Mouse (Mus musculus) activated CD4-positive, CD25-positive, alpha-beta regulatory T cell, adult 4 months (primary cell): Measurements from ENCODE around the gene 1700020N01Rik. TPM values are rescaled to one million over a fixed set of nuclear protein-coding genes. Genes with fewer than 3 reads are reported as not detected.

ENCODE experiments used
- ATAC-seq: one replicate; pipeline ENCODE4 v1.8.0; 2017
- polyA plus RNA-seq, 2 experiments: library from polyadenylated mRNA; unstranded; fragments of 100-300 nt; shearing (Covaris generic); gene quantifications; one replicate each; pipeline ENCODE4 v1.2.1; 2017

The 1700020N01Rik gene
- polyA plus RNA-seq, 2 experiments from 2014 or later: not detected

DNA sequence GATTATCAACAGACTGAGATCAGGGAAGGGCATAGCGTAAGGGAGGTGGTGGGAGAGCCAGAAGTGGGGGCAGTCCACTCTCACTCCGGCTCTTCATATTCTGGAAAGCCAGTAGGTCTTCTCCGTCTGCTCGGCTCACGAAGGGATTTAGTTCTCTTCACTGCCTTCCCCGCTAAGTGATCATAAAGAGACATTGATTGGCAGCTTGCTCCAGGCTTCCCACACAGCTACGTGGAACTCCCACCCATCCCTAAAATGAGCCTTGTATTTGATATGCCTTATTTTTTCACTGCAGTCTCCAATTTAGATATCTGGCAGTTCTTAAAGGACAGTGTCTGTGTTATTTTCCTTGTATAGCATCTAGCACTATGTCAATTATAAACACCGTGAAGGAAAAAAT is 11.5 kb downstream of the 1700020N01Rik start:
- no peak for ATAC-seq

DNA sequence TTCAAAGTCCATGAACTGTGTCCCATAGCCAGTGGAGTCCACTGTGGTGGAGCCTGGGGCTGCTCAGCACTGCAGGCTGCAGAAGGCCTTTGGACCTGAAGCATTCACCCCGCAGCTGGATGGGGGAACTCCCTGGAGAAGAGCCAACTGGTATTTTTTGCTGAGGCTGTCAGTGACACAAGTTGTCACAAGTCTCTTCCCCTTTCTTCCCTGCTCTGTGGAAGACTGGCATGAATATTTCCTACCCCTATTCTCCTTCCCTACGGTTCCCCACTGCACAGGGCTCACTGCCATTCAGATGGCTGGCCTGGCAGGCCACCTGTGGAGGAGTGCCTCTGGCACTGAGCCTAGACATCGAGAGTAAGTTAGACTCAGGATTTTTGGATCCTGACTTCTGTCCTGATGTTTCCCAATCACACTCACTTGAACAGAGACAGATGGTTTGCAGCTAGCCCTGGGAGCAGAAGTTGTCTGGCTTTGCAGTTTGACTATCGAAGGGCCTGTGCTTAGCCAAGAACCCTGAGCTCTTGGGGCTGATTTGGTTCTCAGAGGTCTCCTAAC is 12.1 kb downstream of the 1700020N01Rik start:
- no peak for ATAC-seq

- ATAC-seq: no peak
Observed at GRCm38 (mm10) chr10:21605601-21606000, 12.7 kb downstream of the 1700020N01Rik start.

GRCm38 (mm10) chr10:21606931-21607330 is 14.0 kb downstream of the 1700020N01Rik start:
- no peak for ATAC-seq

DNA sequence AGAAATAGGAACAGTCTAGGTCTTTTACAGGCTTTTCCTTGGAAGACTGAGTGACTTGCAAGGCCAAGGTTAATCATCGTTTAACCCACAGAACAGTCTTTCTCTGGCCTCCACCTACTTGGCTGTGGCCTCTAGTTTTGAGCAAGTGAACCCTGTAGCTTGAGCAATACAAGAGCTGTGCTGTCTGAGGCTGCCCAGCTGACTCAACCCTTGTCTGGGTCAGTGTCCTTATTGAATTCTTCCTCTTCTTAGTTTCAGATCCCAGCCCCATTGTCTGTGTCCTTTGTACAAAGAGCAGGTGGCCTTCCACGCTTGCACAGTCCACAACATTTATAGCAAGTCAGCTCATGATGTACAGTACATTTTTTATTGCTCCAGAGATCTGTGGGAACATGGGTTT is 16.6 kb downstream of the 1700020N01Rik start:
- ATAC-seq: no peak

- no peak for ATAC-seq
Observed at GRCm38 (mm10) chr10:21613021-21613860, 20.3 kb downstream of the 1700020N01Rik start.

GRCm38 (mm10) chr10:21614520-21614919 is 21.6 kb downstream of the 1700020N01Rik start:
- no peak for ATAC-seq

- peak; percentile 57 for ATAC-seq
Observed at GRCm38 (mm10) chr10:21618745-21619508, 26.0 kb downstream of the 1700020N01Rik start.

DNA sequence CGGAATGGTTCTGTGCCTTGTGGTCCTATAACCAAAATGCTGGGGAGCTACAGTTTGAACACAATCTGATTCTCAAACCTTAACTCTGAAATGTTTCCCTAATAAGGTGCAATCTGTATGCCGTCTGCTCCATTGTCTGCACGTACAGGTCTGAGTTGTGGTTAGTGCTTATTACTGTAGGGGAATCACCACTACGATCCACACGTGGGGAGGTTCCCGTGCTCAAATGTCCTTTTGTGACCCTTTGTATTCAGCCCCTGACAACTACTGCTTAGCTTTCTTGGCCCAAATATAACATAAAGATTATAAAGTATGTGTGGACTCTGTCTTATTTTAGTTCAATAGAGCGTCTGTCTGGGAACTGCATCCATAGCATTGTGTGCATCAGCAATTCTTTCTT is 29.1 kb downstream of the 1700020N01Rik start:
- no peak for ATAC-seq

DNA sequence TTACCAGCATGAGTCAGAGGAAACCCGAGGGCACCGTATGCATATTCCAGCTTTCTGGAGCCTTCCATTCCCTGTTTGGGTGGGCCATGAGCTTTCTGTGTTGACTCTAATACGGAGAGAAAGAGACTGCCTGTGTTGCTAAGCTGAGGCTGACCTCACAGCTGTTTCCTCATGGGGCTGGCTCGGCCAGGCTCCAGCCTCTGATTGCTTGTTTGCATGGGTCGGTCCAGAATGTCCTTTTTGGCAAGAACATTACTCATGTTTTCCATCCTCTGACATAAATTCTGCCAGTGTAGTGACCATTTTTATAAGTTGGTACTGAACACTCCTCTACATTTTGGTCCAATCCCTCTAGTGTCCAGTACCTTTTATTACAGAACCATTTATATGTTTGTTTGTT is 35.6 kb downstream of the 1700020N01Rik start:
- ATAC-seq: no peak

DNA sequence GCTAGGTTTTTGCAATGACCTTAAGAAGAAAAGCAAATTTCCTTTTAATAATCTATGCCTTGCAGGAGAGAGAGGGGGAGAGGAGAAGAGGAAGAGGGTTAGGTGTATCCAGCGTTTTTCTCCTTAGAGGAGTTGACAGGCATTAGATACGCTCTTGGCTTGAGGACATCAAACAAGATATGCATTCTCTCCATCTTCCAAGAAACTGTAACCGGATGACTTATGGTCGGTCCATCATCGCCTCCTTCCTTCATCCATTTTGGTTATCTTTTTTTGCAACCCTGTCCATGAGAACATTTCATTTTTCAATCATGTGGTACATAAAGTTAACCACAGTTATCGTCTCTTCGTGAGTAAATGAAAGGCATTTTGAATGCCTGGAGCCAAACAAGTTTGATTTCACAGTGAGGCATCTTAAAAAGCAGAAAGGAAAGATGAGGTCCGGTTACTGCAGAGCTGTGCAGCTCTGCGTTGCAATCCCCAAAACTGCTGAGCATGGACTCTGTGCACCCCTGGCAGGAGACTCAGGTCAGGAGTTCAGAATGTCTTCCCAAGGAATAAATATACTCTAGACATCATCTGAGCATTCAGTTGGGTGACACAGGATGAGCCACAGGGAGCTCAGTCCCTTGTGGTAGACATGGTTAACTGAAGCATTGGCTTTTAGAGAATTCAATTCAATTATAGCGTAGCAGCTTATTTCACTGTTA is 36.2 kb downstream of the 1700020N01Rik start:
- no peak for ATAC-seq

GRCm38 (mm10) chr10:21631481-21631880 is 38.5 kb downstream of the 1700020N01Rik start:
- ATAC-seq: no peak

DNA sequence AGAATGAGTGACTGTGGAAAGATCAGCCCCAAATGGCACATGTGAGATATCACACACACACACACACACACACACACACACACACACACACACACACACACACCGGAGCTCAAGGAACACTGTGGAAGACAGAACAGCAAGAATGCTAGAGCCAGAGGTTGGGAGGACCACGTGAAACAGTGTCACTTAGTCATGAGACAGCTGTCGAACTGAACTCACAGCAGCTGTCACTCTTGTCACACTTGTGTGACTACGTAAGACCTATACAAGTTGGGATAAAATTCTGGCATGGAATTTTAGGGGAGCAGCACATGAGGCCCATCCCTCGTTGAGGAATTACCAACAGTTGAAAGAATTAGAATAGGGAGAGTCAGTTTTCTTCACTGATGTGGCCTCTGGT is 39.7 kb downstream of the 1700020N01Rik start:
- no peak for ATAC-seq

DNA sequence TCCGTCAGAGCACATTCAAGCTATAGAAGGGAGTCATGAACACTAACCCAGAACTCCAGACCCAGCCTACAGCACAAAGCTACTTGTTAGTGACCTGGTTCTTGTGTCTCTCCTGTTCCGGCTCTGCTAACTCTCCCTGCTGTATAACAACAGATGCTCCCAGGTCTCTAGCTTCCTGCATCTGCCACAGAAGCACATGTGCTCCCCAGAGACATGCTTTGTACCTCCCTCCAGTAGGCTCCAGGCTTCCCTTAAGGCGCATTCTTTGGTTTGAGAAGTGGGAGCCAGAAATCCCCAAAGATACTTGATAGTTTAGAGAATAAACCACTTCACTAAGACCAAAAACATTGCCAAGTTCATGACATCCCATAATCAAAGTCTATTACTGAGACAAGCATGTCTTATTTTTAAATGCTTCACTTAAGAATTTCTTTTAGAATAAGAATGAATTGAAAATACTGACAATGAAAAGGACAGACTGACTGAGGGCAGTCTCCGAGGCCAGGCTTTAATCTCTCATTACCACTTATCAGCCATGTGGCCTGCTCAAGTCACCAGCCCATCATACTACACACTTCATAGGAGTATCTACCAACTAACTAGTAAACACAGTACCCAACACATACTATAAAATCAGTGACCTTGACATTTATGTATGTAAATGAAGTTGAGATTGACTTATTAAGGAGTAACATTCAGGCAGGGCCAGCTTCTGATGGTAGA is 43.2 kb downstream of the 1700020N01Rik start:
- no peak for ATAC-seq

DNA sequence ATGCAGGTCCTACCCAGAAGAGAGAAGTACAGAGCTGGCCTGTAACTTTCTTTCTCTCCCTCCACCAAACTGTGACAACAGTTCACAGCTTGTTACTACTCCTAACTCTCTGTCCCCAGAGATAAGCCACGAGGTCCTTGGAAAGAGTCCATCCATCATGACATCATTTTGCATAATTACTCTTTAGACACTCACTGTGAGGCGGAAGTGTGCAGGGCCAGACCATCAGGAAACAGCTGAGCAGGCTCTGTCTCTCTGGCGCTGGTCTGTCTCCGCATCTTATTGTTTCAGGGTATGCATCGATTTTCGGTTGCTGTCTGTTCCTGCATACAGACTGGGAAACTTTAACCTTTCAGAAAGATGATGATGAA is 43.8 kb downstream of the 1700020N01Rik start:
- ATAC-seq: no peak

- no peak for ATAC-seq
Observed at GRCm38 (mm10) chr10:21651388-21651787, 58.4 kb downstream of the 1700020N01Rik start.

DNA sequence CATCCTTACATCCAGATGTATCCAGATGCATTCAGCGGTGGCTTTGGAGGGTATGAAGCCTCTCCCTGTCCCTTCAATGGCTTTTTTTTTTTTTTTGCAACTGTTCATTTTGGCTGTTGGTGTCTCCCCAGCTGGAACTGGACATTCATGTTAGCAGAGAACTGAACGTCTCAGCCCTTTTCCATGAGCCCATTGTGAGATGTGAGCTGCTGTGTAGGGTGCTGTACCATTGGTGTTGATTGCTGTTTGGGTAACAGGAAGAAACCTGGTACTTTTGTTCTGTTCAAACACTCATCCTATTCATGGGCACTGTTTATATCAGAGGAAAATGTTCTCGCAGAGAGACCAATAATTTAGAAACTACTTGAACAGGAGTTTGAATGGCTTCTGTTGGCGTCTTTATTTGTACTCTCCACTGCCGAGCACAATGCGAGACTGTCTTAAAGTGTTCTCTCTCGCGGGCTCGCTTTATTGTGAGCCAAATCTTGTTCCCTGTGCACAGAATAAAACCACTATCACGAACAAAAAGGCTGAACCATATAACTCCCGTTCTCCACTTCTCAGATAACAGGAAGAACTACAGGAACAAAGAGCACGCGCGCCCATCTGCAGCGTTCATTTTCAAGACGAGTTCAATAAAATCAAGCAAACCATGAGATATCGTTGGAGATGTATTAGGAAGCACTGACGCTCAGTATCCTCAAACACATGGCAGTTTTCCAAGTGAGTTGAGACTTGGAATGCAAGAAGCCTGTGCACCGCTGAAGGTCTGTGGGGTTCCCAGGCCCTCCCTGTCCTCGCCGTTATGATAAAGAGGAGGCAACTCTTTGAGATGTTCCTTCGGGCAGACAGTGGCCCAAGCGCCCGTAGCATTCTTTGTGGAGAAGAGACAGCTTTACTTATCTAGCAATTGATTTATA is 59.7 kb downstream of the 1700020N01Rik start:
- no peak for ATAC-seq

DNA sequence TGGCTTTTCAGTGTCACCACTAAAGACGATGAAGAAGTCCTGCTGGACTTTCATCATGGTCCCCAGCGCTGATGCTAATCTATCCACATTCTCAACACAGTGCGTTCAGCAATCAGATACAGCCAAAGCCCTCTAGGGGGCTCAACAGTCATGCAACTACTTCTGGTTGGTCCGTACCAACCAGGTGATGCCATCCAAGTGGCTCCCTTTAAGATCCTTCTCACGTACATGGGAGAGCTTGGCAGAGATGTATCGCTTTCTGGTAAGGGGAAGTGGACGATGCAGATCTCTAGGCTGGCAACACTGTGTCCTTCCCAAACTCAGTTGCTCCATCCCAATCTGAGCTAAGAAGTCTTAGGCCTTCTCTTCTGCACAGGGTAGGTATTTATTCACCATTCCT is 60.5 kb downstream of the 1700020N01Rik start:
- ATAC-seq: no peak

DNA sequence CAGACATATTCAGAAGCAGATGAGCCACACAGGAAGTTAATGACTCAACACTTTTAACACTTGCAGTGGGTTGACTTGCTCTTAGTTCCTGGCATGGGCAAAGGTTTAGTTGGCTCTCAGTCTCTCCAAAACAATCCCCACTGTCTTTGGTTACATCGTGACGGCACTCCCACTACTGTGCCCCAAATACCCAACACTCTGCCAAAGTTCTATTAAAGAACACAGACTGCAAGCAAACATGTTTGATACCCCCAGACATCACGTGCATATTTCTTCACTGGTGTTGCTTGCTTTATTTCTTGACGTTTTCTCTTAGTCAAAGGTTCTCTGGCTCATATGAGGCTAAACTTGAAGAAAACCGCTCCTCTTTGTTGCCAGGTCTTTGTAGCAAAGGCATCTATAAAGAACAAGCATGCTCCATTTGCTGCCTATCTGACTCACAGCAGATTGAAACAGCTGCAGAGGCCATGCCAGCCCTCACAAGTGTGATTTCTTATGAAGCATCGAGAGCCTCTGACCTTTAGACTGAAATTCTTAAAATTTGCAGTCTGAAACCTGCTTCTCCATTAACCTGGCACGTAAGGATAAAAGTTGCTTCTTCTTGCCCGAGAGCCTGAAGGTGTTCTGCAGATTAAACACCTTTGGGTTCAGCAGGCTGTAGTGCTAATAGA is 66.8 kb downstream of the 1700020N01Rik start:
- no peak for ATAC-seq

- no peak for ATAC-seq
Observed at GRCm38 (mm10) chr10:21668976-21669375, 76.0 kb downstream of the 1700020N01Rik start.

GRCm38 (mm10) chr10:21669750-21670161 is 76.8 kb downstream of the 1700020N01Rik start:
- ATAC-seq: no peak
